Mouse (Mus musculus): ENCODE measurements at regions not wholly inside any gene's neighbourhood (a gene's known extent, or its start where the extent isn't known, plus 50 kb on each side); places are given as distances from the start of the nearest gene placed in this dataset.
A peak's percentile ranks its signal among the peaks of the same experiment; 100 is the strongest.

GRCm38 (mm10) chrX:130808530-130809235 is 1059.1 kb downstream of the Diaph2 start:
- intact Hi-C loops (cut with DNase I), result no loop called here
- no peak for DNase-seq

GRCm38 (mm10) chrX:130818916-130819315 is 1069.4 kb downstream of the Diaph2 start:
- no peak for DNase-seq
- intact Hi-C loops (cut with DNase I), result no loop called here

GRCm38 (mm10) chrX:130819707-130820106 is 1070.2 kb downstream of the Diaph2 start:
- intact Hi-C loops (cut with DNase I), result no loop called here

GRCm38 (mm10) chrX:130820168-130820567 is 1070.6 kb downstream of the Diaph2 start:
- DNase-seq, result peak; percentile 1
- intact Hi-C loops (cut with DNase I), result no loop called here

More at GRCm38 (mm10) chrX:130819707-130820106, 1070.2 kb downstream of the Diaph2 start:
- no peak for DNase-seq

- intact Hi-C loops (cut with DNase I), result no loop called here
- no peak for DNase-seq
Measured at GRCm38 (mm10) chrX:130823943-130824342, 1074.4 kb downstream of the Diaph2 start.

- no peak for DNase-seq
- intact Hi-C loops (cut with DNase I), result no loop called here
Measured at GRCm38 (mm10) chrX:130835835-130836234, 1086.3 kb downstream of the Diaph2 start.

- peak; percentile 62 for DNase-seq
Measured at GRCm38 (mm10) chrX:130843141-130843540, 1093.6 kb downstream of the Diaph2 start.

GRCm38 (mm10) chrX:130866506-130866905 is 1117.0 kb downstream of the Diaph2 start:
- no peak for DNase-seq
- intact Hi-C loops (cut with DNase I), result no loop called here

More at GRCm38 (mm10) chrX:130843141-130843540, 1093.6 kb downstream of the Diaph2 start:
- intact Hi-C loops (cut with DNase I), result no loop called here

- DNase-seq, result no peak
- intact Hi-C loops (cut with DNase I), result no loop called here
Measured at GRCm38 (mm10) chrX:130874157-130874556, 1124.6 kb downstream of the Diaph2 start.

- peak; percentile 10 for DNase-seq
- intact Hi-C loops (cut with DNase I), result no loop called here
Measured at GRCm38 (mm10) chrX:130875289-130875688, 1125.7 kb downstream of the Diaph2 start.

- intact Hi-C loops (cut with DNase I), result no loop called here
Measured at GRCm38 (mm10) chrX:130876120-130876519, 1126.6 kb downstream of the Diaph2 start.

More at GRCm38 (mm10) chrX:130876120-130876519, 1126.6 kb downstream of the Diaph2 start:
- no peak for DNase-seq
